Comparison of ENCODE assay signal across 8 mouse cellular contexts in genomic region chr2:127788440-127789116, GRCm38 (mm10). TPM values are rescaled to one million over a fixed set of nuclear protein-coding genes. Genes with fewer than 3 reads are reported as not detected.
DNase-seq lines count a peak whose midpoint lies in the region; ATAC-seq and TF ChIP-seq lines count a peak whose summit lies in the region.

TSS of gene Nphp1 (minus strand) at chr2:127788897.

- peaks cover 20% of the 10 kb centered on the region for H3K4me1 ChIP-seq in embryonic facial prominence, embryonic 13.5 days
- peaks cover 4% of the 10 kb centered on the region for H3K4me1 ChIP-seq in heart, adult 2 months (ENCODE audit: control insufficient read depth, insufficient read depth, low read length)
- H3K4me1 ChIP-seq in limb, embryonic 13.5 days, result peaks cover 26% of the 10 kb centered on the region
- H3K4me1 ChIP-seq in midbrain, embryonic 16.5 days (ENCODE audit: control insufficient read depth, insufficient read depth, low read length), result peaks cover 23% of the 10 kb centered on the region

- H3K27me3 ChIP-seq in embryonic facial prominence, embryonic 13.5 days, result no peaks in the 10 kb centered on the region
- H3K27me3 ChIP-seq in heart, adult 2 months (ENCODE audit: control insufficient read depth, insufficient read depth, low read length), result no peaks in the 10 kb centered on the region
- no peaks in the 10 kb centered on the region for H3K27me3 ChIP-seq in limb, embryonic 13.5 days
- H3K27me3 ChIP-seq in midbrain, embryonic 16.5 days (ENCODE audit: control insufficient read depth, insufficient read depth, low read depth, low read length), result no peaks in the 10 kb centered on the region

- under 1% methylated on average over 40 of the region's 40 CpGs for WGBS in embryonic facial prominence, embryonic 13.5 days
- WGBS in heart, adult 2 months, result 1% methylated on average over 40 of the region's 40 CpGs
- WGBS in limb, embryonic 13.5 days, result under 1% methylated on average over 40 of the region's 40 CpGs
- under 1% methylated on average over 40 of the region's 40 CpGs for WGBS in midbrain, embryonic 16.5 days

- H3K27ac ChIP-seq in embryonic facial prominence, embryonic 13.5 days, result peak within 1 kb of the TSS; percentile 70
- peak within 1 kb of the TSS; percentile 63 for H3K27ac ChIP-seq in heart, adult 2 months
- H3K27ac ChIP-seq in limb, embryonic 13.5 days, result peak within 1 kb of the TSS; percentile 66
- H3K27ac ChIP-seq in midbrain, embryonic 16.5 days (ENCODE audit: low read length), result peak within 1 kb of the TSS; percentile 65

- peak; percentile 42; the same call in 1 of the 2 replicates for TF ChIP-seq POLR2A in heart, adult 2 months (IDR thresholded peaks at IDR 0.05; ENCODE audit: insufficient read depth, low read depth, low read length)

- peak within 1 kb of the TSS; percentile 74 for H3K4me3 ChIP-seq in embryonic facial prominence, embryonic 13.5 days
- peak within 1 kb of the TSS; percentile 65 for H3K4me3 ChIP-seq in heart, adult 2 months
- peak within 1 kb of the TSS; percentile 61 for H3K4me3 ChIP-seq in limb, embryonic 13.5 days
- H3K4me3 ChIP-seq in midbrain, embryonic 16.5 days (ENCODE audit: low read depth, low read length), result peak within 1 kb of the TSS; percentile 74

- no peaks in the 10 kb centered on the region for H3K9me3 ChIP-seq in embryonic facial prominence, embryonic 13.5 days
- H3K9me3 ChIP-seq in limb, embryonic 13.5 days, result no peaks in the 10 kb centered on the region
- no peaks in the 10 kb centered on the region for H3K9me3 ChIP-seq in midbrain, embryonic 16.5 days (replicated peaks; ENCODE audit: control insufficient read depth, low read length, poor library complexity, severe bottlenecking)

- H3K4me2 ChIP-seq in embryonic facial prominence, embryonic 13.5 days, result peak within 1 kb of the TSS; percentile 65
- H3K4me2 ChIP-seq in limb, embryonic 13.5 days (replicated peaks), result peak within 1 kb of the TSS; percentile 70
- H3K4me2 ChIP-seq in midbrain, embryonic 16.5 days (ENCODE audit: low read length), result peak within 1 kb of the TSS; percentile 78

- H3K36me3 ChIP-seq in embryonic facial prominence, embryonic 13.5 days, result no peaks in the 10 kb centered on the region
- peaks cover 4% of the 10 kb centered on the region for H3K36me3 ChIP-seq in heart, adult 2 months (ENCODE audit: control insufficient read depth, insufficient read depth, low read length)
- no peaks in the 10 kb centered on the region for H3K36me3 ChIP-seq in limb, embryonic 13.5 days
- H3K36me3 ChIP-seq in midbrain, embryonic 16.5 days (ENCODE audit: control insufficient read depth, insufficient read depth, low read length), result no peaks in the 10 kb centered on the region

- H3K79me2 ChIP-seq in heart, adult 2 months (replicated peaks; ENCODE audit: control insufficient read depth, insufficient read depth, low read length), result no peaks in the 10 kb centered on the region

- intact Hi-C loops in heart, adult 2 months (cut with DNase I), result no loop called here

- ATAC-seq in embryonic facial prominence, embryonic 13.5 days (ENCODE audit: insufficient number of reproducible peaks, insufficient read depth, low FRiP score, low TSS enrichment, low read depth), result peak; percentile 73; the same call in 1 of the 2 replicates
- ATAC-seq in limb, embryonic 13.5 days (ENCODE audit: low FRiP score, low read depth), result peak; percentile 79
- peak; percentile 78 for ATAC-seq in midbrain, embryonic 16.5 days

- TF ChIP-seq CTCF in heart, adult 2 months (IDR thresholded peaks at IDR 0.05), result no peak

- TF ChIP-seq EP300 in heart, adult 2 months (IDR thresholded peaks at IDR 0.05; ENCODE audit: insufficient read depth, low read depth, low read length), result 0 out of 2 replicates have a peak, but pooled peaks have one; percentile 10

- peak within 1 kb of the TSS; percentile 83 for H3K9ac ChIP-seq in embryonic facial prominence, embryonic 13.5 days
- peak within 1 kb of the TSS; percentile 92 for H3K9ac ChIP-seq in heart, adult 2 months (ENCODE audit: low read depth, low read length)
- H3K9ac ChIP-seq in limb, embryonic 13.5 days, result peak within 1 kb of the TSS; percentile 79
- H3K9ac ChIP-seq in midbrain, embryonic 16.5 days (ENCODE audit: low read depth, low read length), result peak within 1 kb of the TSS; percentile 78

- peak; percentile 82 for DNase-seq in 3134 (ENCODE audit: extremely low read depth, insufficient read length, low spot score)
- peak; percentile 93 to 94 for DNase-seq in adrenal gland, postnatal 36 days
- DNase-seq in heart, adult 2 months, result peak; percentile 89 to 91
- peak; percentile 78 to 85 for DNase-seq in kidney, adult 8-10 months
- DNase-seq in spleen, postnatal 10 days (ENCODE audit: low spot score in 2 of 2), result peak; percentile 81 to 93

RNA-seq across cellular contexts. Expression of gene Nphp1, which starts in this region (rescaled TPM):
- total RNA-seq in adrenal gland, postnatal 36 days (2021), result 10 to 100 TPM; 21.2 to 28.5 TPM
- polyA plus RNA-seq in embryonic facial prominence, embryonic 13.5 days (2015; fragmentation: Nextera tagmentation; extraction: Ambion mirVana), result 28.4 and 31.3 TPM in 2 replicates
- 1 to 10 TPM; 7.7 to 9.1 TPM for total RNA-seq in heart, adult 2 months (2021)
- polyA plus RNA-seq in heart, adult 2 months (2012; rRNA removed), result 7.0 and 13.3 TPM in 2 replicates
- polyA plus RNA-seq in limb, embryonic 13.5 days (2015; fragmentation: Nextera tagmentation; extraction: Ambion mirVana), result 33.5 and 34.6 TPM in 2 replicates
- polyA plus RNA-seq in midbrain, embryonic 16.5 days (2015; fragmentation: Nextera tagmentation; extraction: Ambion mirVana), result 17.0 and 18.2 TPM in 2 replicates

Comparison
In these comparisons a context has a peak if more than half of its experiments do, and no peak if none do; other contexts are left out.
1. Peak in every context shown above with its lines: DNase-seq, ATAC-seq, H3K4me3 ChIP-seq and H3K27ac ChIP-seq.